Comparison of ENCODE assay signal across 10 mouse cellular contexts in genomic region chr15:4056627-4057026, GRCm38 (mm10). TPM values are rescaled to one million over a fixed set of nuclear protein-coding genes. Genes with fewer than 3 reads are reported as not detected.
A peak's percentile ranks its signal among the peaks of the same experiment; 100 is the strongest.
DNase-seq lines count a peak whose midpoint lies in the region; ATAC-seq and TF ChIP-seq lines count a peak whose summit lies in the region.
"Had no signal": no experiment of that assay in that cellular context is flagged by ENCODE, and none has a peak within 500 bp of the region (broad histone marks: within the 10 kb centered on the region; RNA-seq: fewer than 3 reads in every experiment).

No protein-coding gene starts in this region.

- H3K4me3 ChIP-seq in liver, postnatal 0 days (ENCODE audit: low read depth, low read length): no peak overlapping the region
- H3K4me3 ChIP-seq in liver, embryonic 12.5 days: no peak overlapping the region
- H3K4me3 ChIP-seq: heart, embryonic 15.5 days had no signal

- no peak for DNase-seq in cerebellum, adult 9-11 months
- no peak for DNase-seq in liver, postnatal 0 days
- peak; percentile 52 for DNase-seq in embryo, embryonic 10.5 days (ENCODE audit: low spot score)
- peak; percentile 43 for DNase-seq in layer of hippocampus, adult 9-11 months
- peak; percentile 16 for DNase-seq in retina, postnatal 7 days (ENCODE audit: low read depth, low spot score)
- DNase-seq in urinary bladder, postnatal 4 days (ENCODE audit: low spot score in 2 of 2): no peak

- peak; percentile 64 for ATAC-seq in cerebellum, adult (ENCODE audit: insufficient number of reproducible peaks, low FRiP score, low TSS enrichment)
- no peak for ATAC-seq in liver, postnatal 0 days
- ATAC-seq in liver, embryonic 12.5 days: no peak

- no peak overlapping the region for H3K4me2 ChIP-seq in liver, postnatal 0 days (ENCODE audit: low read depth, low read length)
- no peak overlapping the region for H3K4me2 ChIP-seq in liver, embryonic 12.5 days
- H3K4me2 ChIP-seq: heart, embryonic 15.5 days had no signal

- H3K4me1 ChIP-seq in liver, postnatal 0 days (ENCODE audit: insufficient read depth): no peaks in the 10 kb centered on the region
- H3K4me1 ChIP-seq in liver, embryonic 12.5 days: no peaks in the 10 kb centered on the region
- H3K4me1 ChIP-seq: heart, embryonic 15.5 days had no signal

- no peak overlapping the region for H3K9ac ChIP-seq in liver, postnatal 0 days (replicated peaks)
- H3K9ac ChIP-seq in liver, embryonic 12.5 days: no peak overlapping the region
- H3K9ac ChIP-seq: heart, embryonic 15.5 days had no signal

- no peaks in the 10 kb centered on the region for H3K27me3 ChIP-seq in liver, postnatal 0 days (ENCODE audit: insufficient read depth, low read length)
- no peaks in the 10 kb centered on the region for H3K27me3 ChIP-seq in liver, embryonic 12.5 days (replicated peaks)
- H3K27me3 ChIP-seq: heart, embryonic 15.5 days had no signal

- TF ChIP-seq EP300 in liver, postnatal 0 days (IDR thresholded peaks at IDR 0.05; ENCODE audit: low read depth): no peak

- no peak overlapping the region for H3K27ac ChIP-seq in liver, postnatal 0 days (ENCODE audit: low read depth)
- H3K27ac ChIP-seq in liver, embryonic 12.5 days: no peak overlapping the region
- H3K27ac ChIP-seq: heart, embryonic 15.5 days had no signal

- no peaks in the 10 kb centered on the region for H3K36me3 ChIP-seq in liver, postnatal 0 days (replicated peaks; ENCODE audit: insufficient read depth, low read length)
- H3K36me3 ChIP-seq in liver, embryonic 12.5 days: peaks cover 21% of the 10 kb centered on the region

- WGBS in liver, postnatal 0 days (ENCODE audit: insufficient replicate concordance): 48% methylated on average over 5 of the region's 5 CpGs
- 37% methylated on average over 5 of the region's 5 CpGs for WGBS in liver, embryonic 12.5 days (ENCODE audit: insufficient replicate concordance)

- peak; percentile 45 for TF ChIP-seq CTCF in liver, postnatal 0 days (IDR thresholded peaks at IDR 0.05; ENCODE audit: low read depth)

- no peaks in the 10 kb centered on the region for H3K9me3 ChIP-seq in liver, postnatal 0 days (ENCODE audit: low read length)
- no peaks in the 10 kb centered on the region for H3K9me3 ChIP-seq in liver, embryonic 12.5 days (replicated peaks)
- H3K9me3 ChIP-seq: G1E; heart, embryonic 15.5 days had no signal

RNA-seq across cellular contexts. Expression of gene Oxct1, which starts 30.4 kb away (rescaled TPM):
- 14.3 and 16.2 TPM in 2 replicates for polyA plus RNA-seq in liver, postnatal 0 days (2015; fragmentation: Nextera tagmentation; extraction: Ambion mirVana)
- 41.0 and 43.8 TPM in 2 replicates for polyA plus RNA-seq in liver, embryonic 12.5 days (2016; fragmentation: Nextera tagmentation; extraction: Ambion mirVana)

Comparison
In these comparisons a context has a peak if more than half of its experiments do, and no peak if none do; other contexts are left out.
1. DNase-seq: peak in embryo, embryonic 10.5 days (single experiment), layer of hippocampus, adult 9-11 months (single experiment) and retina, postnatal 7 days (single experiment); none in cerebellum, adult 9-11 months (single experiment), liver, postnatal 0 days (single experiment) and urinary bladder, postnatal 4 days (0 of 2).